Mouse (Mus musculus) activated CD4-positive, CD25-positive, alpha-beta regulatory T cell (primary cell): ENCODE results near the gene Gm3542. TPM values are rescaled to one million over a fixed set of nuclear protein-coding genes. Genes with fewer than 3 reads are reported as not detected.

Experiments
- polyA plus RNA-seq, 2 experiments: library from polyadenylated mRNA; unstranded; fragments of 100-300 nt; shearing (Covaris generic); gene quantifications; one replicate each; pipeline ENCODE4 v1.2.1; 2017

The Gm3542 gene
- not detected for polyA plus RNA-seq

DNA sequence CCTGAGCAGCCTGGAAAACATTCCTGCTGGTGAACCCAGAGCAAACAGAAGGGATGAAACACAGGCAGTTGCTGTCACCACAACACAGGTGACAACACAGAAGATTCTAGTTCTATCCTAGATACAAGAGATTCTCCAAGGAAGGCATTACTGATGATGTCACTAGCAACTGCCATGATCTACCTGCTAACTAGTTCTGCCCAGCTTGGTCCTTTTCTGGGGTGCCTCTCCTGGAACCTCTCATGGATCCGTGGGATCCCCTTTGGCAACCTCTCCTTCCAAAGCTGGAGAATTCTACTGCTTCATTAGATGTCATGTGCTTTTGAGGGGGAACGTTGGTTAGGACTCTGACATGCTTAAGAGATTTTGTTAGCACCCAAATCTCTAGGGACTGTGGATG lies at the start of gene Gm3542:
Gm3542 (minus strand) TSS at position 101 of the 400 bp plus-strand sequence.

Other genes starting within 250 kb of the Gm3542 start
- gene Gm8279, start 203.4 kb downstream of the Gm3542 start, polyA plus RNA-seq = under 1 TPM in 1 of 2 experiments, not detected in 1; 0.18 TPM
- gene Gm3317, start 170.4 kb downstream of the Gm3542 start, polyA plus RNA-seq = not detected
- gene Gm8271, start 149.1 kb downstream of the Gm3542 start, polyA plus RNA-seq = not detected
- gene Gm3526, start 74.3 kb downstream of the Gm3542 start, polyA plus RNA-seq = not detected
- 1 to 10 TPM in 1 of 2 experiments, not detected in 1; 5.4 TPM for gene Gm3500, start 54.1 kb upstream of the Gm3542 start, polyA plus RNA-seq
- 1 to 10 TPM in 1 of 2 experiments, under 1 TPM in 1; 0.35 to 1.1 TPM for gene Gm3194, start 120.5 kb upstream of the Gm3542 start, polyA plus RNA-seq
- gene Gm8246, start 142.9 kb upstream of the Gm3542 start, polyA plus RNA-seq = not detected
- gene Gm3187, start 149.3 kb upstream of the Gm3542 start, polyA plus RNA-seq = not detected
- 1 to 10 TPM; 1.8 to 3.4 TPM for gene Gm3488, start 166.7 kb upstream of the Gm3542 start, polyA plus RNA-seq
- gene Gm3532, start 203.6 kb upstream of the Gm3542 start, polyA plus RNA-seq = under 1 TPM in 1 of 2 experiments, not detected in 1; 0.64 TPM